Mouse (Mus musculus) embryonic facial prominence, embryonic 15.5 days (tissue): ENCODE results near the gene Wnt3a. TPM values are rescaled to one million over a fixed set of nuclear protein-coding genes. Genes with fewer than 3 reads are reported as not detected.

ENCODE experiments used
- ATAC-seq: fragments of 200-750 bp; cut with Nextera tagmentation; 2 replicates; pipeline ENCODE4 v1.8.0; 2017; ENCODE audit warnings: low read depth, moderate TSS enrichment; ENCODE audit not compliant: insufficient number of reproducible peaks, low FRiP score, low TSS enrichment
- H3K27ac ChIP-seq: fragments of 300-500 bp; sonication (generic); replicated peaks from 2 replicates; pipeline ENCODE4 v1.5.1; 2015; ENCODE audit warnings: mild to moderate bottlenecking, inconsistent platforms
- H3K27me3 ChIP-seq: fragments of 300-500 bp; sonication (generic); 2 replicates; pipeline ENCODE4 v1.6.1; 2015; ENCODE audit warnings: inconsistent platforms
- H3K36me3 ChIP-seq: fragments of 300-500 bp; sonication (generic); 2 replicates; pipeline ENCODE4 v1.6.1; 2015; ENCODE audit warnings: mild to moderate bottlenecking, inconsistent platforms
- H3K4me1 ChIP-seq: fragments of 300-500 bp; sonication (generic); 2 replicates; pipeline ENCODE4 v1.6.1; 2015; ENCODE audit warnings: inconsistent platforms
- H3K4me2 ChIP-seq: fragments of 300-500 bp; sonication (generic); replicated peaks from 2 replicates; pipeline ENCODE4 v1.6.1; 2015; ENCODE audit warnings: mild to moderate bottlenecking, inconsistent platforms
- H3K4me3 ChIP-seq: fragments of 300-500 bp; sonication (generic); replicated peaks from 2 replicates; pipeline ENCODE4 v1.5.1; 2015; ENCODE audit warnings: mild to moderate bottlenecking, inconsistent platforms
- H3K9ac ChIP-seq: fragments of 300-500 bp; sonication (generic); 2 replicates; pipeline ENCODE4 v1.6.1; 2015; ENCODE audit warnings: inconsistent platforms
- H3K9me3 ChIP-seq: fragments of 300-500 bp; sonication (generic); replicated peaks from 2 replicates; pipeline ENCODE4 v1.6.1; 2016; ENCODE audit warnings: inconsistent platforms
- WGBS: fragments of 180-500 bp; shearing (Covaris S2); methylation state at CpG from one replicate; pipeline ENCODE4 v1.1.7; 2015; 5-methylcytosine and 5-hydroxymethylcytosine counted together
- microRNA-seq: library from miRNA; unstranded; fragments of <30 nt; microRNA quantifications from one replicate; pipeline ENCODE4, GENCODE M21; 2016; ENCODE audit warnings: borderline number of aligned reads
- polyA plus RNA-seq: library from polyadenylated mRNA; unstranded; fragments of >200 nt; fragmentation: Nextera tagmentation; extraction: Ambion mirVana; gene quantifications from 2 replicates; pipeline ENCODE4 v1.2.1, GENCODE M21; 2015

Gene Wnt3a
- polyA plus RNA-seq, 1 experiment from 2014 or later: 3.4 TPM

- 31% methylated on average over 16 of the region's 16 CpGs for WGBS
- Histone ChIP-seq H3K9me3 (no peaks in the 10 kb centered on the region), H3K9ac (peak overlapping the region; percentile 81; the same call in 1 of the 2 replicates), H3K4me2 (peak overlapping the region; percentile 93), H3K27me3 (no peaks in the 10 kb centered on the region), H3K36me3 (peaks cover 31% of the 10 kb centered on the region), H3K4me3 (peak overlapping the region; percentile 96), H3K4me1 (peaks cover 14% of the 10 kb centered on the region), H3K27ac (peak overlapping the region; percentile 84)
- no peak for ATAC-seq
These were observed 89.1 kb downstream of the Wnt3a start for GRCm38 (mm10) chr11:59201216-59202002.

Small RNA genes within 50 kb of the gene (microRNA-seq; reads per million reads assigned to microRNA genes)
- gene Gm24756: not detected

Other genes with a start within 250 kb of the Wnt3a start
- gene Obscn, start 154.3 kb downstream of the Wnt3a start, polyA plus RNA-seq: 2.4 and 3.5 TPM in 2 replicates
- 5.4 and 6.5 TPM in 2 replicates for gene Iba57, start 127.0 kb downstream of the Wnt3a start, polyA plus RNA-seq
- 0.52 and 0.74 TPM in 2 replicates for gene Gjc2, start 107.5 kb downstream of the Wnt3a start, polyA plus RNA-seq
- 111 and 113 TPM in 2 replicates for gene Guk1, start 98.5 kb downstream of the Wnt3a start, polyA plus RNA-seq
- 82.3 and 82.8 TPM in 2 replicates for gene Mrpl55, start 88.3 kb downstream of the Wnt3a start, polyA plus RNA-seq
- 30.6 and 31.3 TPM in 2 replicates for gene 2310033P09Rik, start 82.4 kb downstream of the Wnt3a start, polyA plus RNA-seq
- 718 and 720 TPM in 2 replicates for gene Arf1, start 62.5 kb downstream of the Wnt3a start, polyA plus RNA-seq
- gene Wnt9a, start 16.2 kb upstream of the Wnt3a start, polyA plus RNA-seq: 7.0 and 8.5 TPM in 2 replicates
- gene Prss38, start 84.9 kb upstream of the Wnt3a start, polyA plus RNA-seq: not detected in 2 replicates
- gene Jmjd4, start 159.3 kb upstream of the Wnt3a start, polyA plus RNA-seq: 10.8 and 12.1 TPM in 2 replicates
- gene Snap47, start 160.4 kb upstream of the Wnt3a start, polyA plus RNA-seq: 115 and 121 TPM in 2 replicates
- 8.8 and 8.9 TPM in 2 replicates for gene Zfp867, start 181.7 kb upstream of the Wnt3a start, polyA plus RNA-seq
- gene Zkscan17, start 236.0 kb upstream of the Wnt3a start, polyA plus RNA-seq: 21.2 and 22.2 TPM in 2 replicates